Mouse (Mus musculus): Measurements from ENCODE around the gene Gm17428. TPM values are rescaled to one million over a fixed set of nuclear protein-coding genes. Genes with fewer than 3 reads are reported as not detected.
"Not testable (repeated sequence)": the region's sequence is repeated elsewhere in the genome, so short reads cannot be mapped to it uniquely, and the experiment has no call there.

Gm17428 gene
- polyA plus RNA-seq (2017; shearing (Covaris generic)), result not detected

GRCm38 (mm10) chr14:54976633-54977032, at the start of gene Gm17428:
Gene Gm17428, plus strand, starts transcription at chr14:54976933.
- no peak for ATAC-seq

- no peak for ATAC-seq
These were observed 49.4 kb upstream of the Gm17428 start for GRCm38 (mm10) chr14:54927296-54927695.

GRCm38 (mm10) chr14:54929801-54930200, 46.9 kb upstream of the Gm17428 start:
- no peak for ATAC-seq

- ATAC-seq, result no peak
These were observed 46.3 kb upstream of the Gm17428 start for GRCm38 (mm10) chr14:54930431-54930830.

- no peak for ATAC-seq
These were observed 44.0 kb upstream of the Gm17428 start, which contains the start of gene Il25 for GRCm38 (mm10) chr14:54932645-54933150. Gene Il25, plus strand, starts transcription at chr14:54932695.

- ATAC-seq, result no peak
These were observed 40.6 kb upstream of the Gm17428 start, which contains the start of gene Cmtm5 for GRCm38 (mm10) chr14:54935904-54936830. Gene Cmtm5, plus strand, starts transcription at chr14:54936261.

- no peak for ATAC-seq
These were observed 39.9 kb upstream of the Gm17428 start for GRCm38 (mm10) chr14:54936831-54937160.

- no peak for ATAC-seq
These were observed 39.2 kb upstream of the Gm17428 start for GRCm38 (mm10) chr14:54937361-54938182.

- no peak for ATAC-seq
These were observed 38.1 kb upstream of the Gm17428 start for GRCm38 (mm10) chr14:54938431-54939219.

GRCm38 (mm10) chr14:54939434-54940175, 37.1 kb upstream of the Gm17428 start:
- no peak for ATAC-seq

- ATAC-seq, result no peak
These were observed 36.6 kb upstream of the Gm17428 start for GRCm38 (mm10) chr14:54940176-54940530.

- ATAC-seq, result no peak
These were observed 35.4 kb upstream of the Gm17428 start for GRCm38 (mm10) chr14:54941024-54941978.

- no peak for ATAC-seq
These were observed 34.3 kb upstream of the Gm17428 start for GRCm38 (mm10) chr14:54942479-54942878.

- ATAC-seq, result no peak
These were observed 32.8 kb upstream of the Gm17428 start for GRCm38 (mm10) chr14:54943971-54944370.

- no peak for ATAC-seq
These were observed 31.8 kb upstream of the Gm17428 start for GRCm38 (mm10) chr14:54944939-54945338.

- ATAC-seq, result no peak
These were observed 30.6 kb upstream of the Gm17428 start for GRCm38 (mm10) chr14:54945975-54946704.

GRCm38 (mm10) chr14:54947008-54947407, 29.7 kb upstream of the Gm17428 start:
- ATAC-seq, result not testable (repeated sequence)

- no peak for ATAC-seq
These were observed 28.0 kb upstream of the Gm17428 start for GRCm38 (mm10) chr14:54948781-54949180.

- ATAC-seq, result no peak
These were observed 26.2 kb upstream of the Gm17428 start for GRCm38 (mm10) chr14:54950493-54950892.

GRCm38 (mm10) chr14:54951587-54951986, 25.1 kb upstream of the Gm17428 start:
- no peak for ATAC-seq

Measured in inflammation-experienced regulatory T-cells, adult 6 months (primary cell).